Mouse (Mus musculus) NIH3T3 (cell line): Measurements from ENCODE around the gene Adk.
A peak's percentile ranks its signal among the peaks of the same experiment; 100 is the strongest.
"Not testable (repeated sequence)": the region's sequence is repeated elsewhere in the genome, so short reads cannot be mapped to it uniquely, and the experiment has no call there.

Experiments
- DNase-seq: peaks from one replicate; pipeline ENCODE4 v3.0.0-alpha.2; 2012; ENCODE audit warnings: low read depth

Gene Adk

DNA sequence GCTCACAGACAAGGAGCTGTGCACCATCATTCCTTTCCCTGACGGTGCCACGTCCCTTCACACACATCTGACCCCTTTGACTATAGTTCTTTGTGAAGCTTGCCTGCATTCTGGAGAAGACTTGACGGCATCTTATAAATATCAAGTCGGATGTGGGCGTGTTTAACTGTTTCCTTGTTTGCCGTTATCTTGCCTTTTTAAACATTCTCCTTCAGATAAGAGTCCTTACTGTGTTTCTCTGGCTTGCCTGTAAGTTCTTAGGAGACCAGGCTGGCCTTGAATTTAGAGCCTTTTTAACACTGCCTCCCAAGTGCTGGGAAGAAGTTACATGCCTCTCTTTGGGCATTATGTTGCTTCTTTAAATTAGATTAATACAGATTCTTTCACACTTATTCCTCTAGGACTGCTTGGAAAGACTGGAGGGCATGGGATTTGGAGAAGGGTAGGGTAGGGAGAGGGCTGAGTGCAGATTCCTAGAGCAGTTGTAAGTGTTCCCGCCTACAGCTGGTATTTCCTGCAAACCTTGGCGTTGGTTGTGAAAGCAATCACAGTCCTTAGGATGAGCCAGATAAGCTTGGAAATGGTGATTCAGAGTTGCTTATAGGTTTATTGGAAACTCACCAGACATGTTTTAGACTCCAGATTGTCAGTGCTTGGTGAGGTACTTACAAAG, 13.3 kb downstream of the Adk start:
- peak; percentile 70 for DNase-seq

DNA sequence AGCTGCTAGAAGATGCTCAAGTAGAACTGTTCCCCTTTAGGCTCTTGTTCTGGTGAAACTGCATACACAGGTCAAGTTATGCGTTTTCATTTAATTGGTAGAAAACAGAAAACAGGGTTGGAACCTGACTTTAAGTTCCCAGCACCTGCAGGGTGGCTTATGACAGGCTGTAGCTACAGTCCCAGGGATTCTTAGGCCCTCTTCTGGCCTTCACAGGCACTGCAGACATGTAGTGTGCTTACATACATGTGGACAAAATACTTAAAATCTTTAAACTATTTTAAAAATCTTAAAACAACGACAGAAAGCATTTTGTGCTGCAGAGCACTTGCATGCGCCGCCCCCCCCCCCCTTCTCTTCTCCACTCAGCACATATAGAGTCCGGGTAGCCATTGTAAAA, 17.2 kb downstream of the Adk start:
- no peak for DNase-seq

DNA sequence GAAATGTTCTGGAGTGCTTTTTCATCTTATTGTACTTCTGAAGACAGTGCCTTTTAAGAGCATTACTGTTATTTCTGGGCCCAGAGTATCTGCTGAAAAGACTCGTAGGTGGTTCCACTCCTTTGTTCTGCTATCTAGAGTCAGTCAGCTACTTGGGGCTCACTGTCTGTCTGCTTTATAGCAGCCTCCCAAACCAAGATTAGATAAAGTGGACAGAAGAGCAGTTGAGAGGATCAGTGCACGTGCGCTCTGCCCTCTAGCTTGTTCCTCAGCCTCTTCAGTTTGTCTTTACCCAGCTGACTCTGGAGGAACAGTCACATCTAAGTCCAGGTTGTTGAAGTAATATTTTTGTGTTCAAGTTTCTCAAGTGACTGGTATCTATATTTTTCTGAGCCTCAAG, 21.6 kb downstream of the Adk start:
- no peak for DNase-seq

DNA sequence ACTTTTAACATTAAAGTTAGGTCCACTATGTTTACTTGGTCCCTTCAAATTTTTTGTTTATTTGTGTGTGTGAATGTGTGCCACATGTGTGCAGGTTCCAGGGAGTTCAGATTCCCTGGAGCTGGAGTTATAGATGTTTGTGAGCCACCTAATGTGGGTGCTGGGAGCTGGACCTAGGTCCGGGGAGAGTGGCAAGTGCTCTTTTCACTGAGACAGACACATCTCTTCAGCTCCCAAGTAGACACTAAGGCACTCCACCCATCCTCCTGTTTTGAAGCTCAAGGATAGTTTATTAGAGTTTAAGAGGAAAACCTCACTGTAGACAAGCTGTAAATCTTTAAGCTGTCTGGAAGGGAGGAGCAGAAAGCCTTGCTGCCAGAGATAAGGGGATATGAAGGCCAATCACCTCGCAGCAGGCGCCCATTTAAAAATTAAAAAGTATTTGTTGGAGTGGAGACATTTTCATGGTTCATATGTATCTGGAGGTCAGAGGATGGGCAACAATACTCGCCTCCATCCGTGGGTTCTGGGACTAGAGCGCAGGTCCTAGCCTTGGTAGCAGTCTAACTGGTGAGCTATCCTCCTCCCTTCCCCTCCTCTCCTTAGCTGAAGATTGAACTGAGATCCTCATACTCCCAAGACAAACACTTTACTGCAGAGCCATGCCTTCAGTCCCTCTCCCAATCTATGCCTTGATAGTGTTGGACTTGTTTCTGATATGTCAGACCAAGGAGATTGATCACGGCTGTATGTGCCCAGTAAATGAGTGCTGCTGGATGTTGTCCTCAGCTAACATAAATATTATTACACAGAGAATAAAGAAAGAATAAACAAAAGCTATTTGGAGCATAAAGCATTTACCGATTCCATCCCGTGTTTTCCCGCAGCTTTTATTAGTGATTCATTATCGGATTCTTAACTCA, 22.3 kb downstream of the Adk start:
- DNase-seq, result no peak

DNA sequence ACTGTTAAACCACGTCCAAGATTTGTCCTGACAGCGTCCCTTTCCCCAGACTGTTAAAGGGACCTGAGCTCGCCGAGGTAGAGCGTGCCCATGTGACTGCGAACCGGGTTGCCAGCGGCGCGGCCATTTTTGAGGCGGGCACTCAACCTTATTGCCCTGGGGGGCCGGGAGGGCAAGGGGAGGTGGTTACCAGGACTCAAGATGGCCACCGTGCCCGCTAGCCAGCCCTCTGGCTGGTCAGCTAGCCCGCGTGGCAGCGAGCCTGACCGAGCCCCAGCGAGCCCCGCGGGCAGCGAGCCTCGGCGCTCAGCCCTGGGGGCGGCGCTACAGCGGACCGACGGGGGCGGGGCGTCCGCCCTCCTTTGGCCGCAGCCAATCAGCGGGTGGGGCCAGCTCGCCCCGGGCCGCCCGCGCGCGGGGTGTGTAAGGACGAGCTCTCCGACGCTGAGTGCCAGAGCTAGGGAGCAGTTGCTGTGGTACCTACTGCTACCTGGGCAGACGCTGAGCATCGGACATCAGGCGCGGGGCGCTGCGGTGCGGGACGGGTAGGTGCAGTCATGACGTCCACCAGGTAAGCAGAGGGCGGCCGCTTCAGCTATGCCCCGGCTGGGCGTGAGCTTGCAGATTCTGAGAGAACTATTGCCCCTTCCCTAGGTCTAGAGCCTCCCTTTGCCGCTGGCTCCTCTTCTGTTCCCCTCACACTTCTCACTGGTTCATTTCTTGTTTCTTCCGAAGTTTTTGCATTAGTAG, 23.6 kb downstream of the Adk start:
- DNase-seq, result peak; percentile 95

DNA sequence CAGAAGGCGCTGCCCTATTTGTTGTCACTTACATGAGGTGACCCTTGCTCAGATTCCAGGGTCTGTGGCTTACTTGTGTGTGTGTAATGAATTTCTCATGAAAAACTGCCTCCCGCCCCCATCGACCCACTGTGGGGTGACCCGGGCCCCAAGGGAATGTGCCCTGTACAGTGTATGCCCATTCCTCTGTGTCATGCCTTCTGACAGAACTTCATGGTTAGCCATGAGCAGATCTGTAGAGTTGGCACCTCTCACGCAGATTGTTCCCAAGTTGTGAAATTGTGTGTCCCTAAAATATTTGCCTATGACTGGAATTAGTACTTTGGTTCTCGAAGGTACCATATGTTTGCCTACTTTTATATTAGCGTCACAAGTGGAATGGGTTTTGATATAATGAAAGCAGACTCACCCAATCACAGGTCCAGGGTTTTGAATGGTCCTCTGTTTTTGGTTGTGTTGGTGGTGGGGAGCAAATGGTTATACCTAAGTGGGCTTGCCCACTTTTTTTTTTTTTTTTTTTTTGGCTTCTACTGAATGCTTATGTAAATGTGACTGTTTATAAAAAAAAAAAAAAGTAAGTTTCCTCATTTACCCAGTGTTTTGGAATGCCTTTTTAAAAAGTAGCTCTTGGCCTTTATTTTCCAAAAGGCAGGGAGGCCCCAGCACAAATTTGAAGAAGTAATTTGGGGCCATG, 24.3 kb downstream of the Adk start:
- no peak for DNase-seq

DNA sequence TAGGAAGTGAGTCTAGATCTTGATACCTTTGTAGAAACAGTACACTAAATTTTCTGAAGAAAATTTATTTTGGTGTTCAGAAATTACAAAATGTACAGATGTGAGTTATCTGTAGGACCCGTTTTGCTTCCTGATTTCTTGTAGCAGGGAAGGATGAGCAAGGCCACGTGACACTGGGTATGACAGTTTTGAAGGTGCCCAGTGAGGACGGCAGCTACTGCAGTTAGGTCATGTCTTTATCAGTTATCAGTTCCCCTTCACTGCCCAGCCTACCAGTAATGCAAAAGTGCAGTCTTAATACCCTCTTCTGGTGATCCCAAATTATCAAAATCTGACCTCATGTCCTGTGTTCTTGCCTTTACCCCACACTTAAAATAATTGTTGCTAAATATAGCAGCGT, 25.6 kb downstream of the Adk start:
- DNase-seq, result no peak

DNA sequence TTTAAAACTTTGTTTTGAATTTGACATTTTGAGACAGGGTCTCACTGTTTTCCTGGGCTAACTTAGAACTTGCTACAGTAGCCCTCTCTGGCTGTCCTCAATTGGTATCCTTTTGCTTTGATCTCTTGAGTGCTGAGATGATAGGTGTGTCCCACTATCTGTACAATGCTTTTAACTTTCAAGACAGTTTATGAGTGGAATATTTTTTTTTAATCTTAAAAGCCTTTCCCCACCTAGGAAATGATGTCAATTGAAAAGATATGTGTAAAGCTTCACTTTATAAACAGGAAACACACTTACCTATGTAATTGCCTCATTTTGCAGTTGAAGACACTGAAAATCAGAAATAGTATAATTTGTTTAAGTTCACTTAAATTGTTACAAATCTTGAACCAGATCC, 26.1 kb downstream of the Adk start:
- DNase-seq, result no peak

DNA sequence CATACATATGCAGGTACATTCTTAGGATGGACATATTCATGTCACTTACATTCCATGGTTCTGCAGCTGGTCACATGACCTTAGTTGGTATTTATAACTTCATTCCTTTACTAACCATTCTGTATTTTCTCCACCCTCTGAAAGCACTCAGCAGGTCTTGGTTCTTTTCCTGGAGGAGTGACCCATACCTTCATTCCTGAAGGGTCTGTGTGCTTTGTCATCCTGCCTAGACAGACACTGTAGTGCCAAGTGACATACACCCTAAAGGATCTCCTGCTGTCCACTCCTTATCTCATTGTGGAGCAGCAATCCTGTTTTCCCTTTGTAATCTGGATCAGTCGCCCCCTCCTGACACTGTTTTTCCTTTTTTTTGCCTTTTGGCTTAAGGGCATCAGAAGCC, 30.4 kb downstream of the Adk start:
- DNase-seq, result no peak

DNA sequence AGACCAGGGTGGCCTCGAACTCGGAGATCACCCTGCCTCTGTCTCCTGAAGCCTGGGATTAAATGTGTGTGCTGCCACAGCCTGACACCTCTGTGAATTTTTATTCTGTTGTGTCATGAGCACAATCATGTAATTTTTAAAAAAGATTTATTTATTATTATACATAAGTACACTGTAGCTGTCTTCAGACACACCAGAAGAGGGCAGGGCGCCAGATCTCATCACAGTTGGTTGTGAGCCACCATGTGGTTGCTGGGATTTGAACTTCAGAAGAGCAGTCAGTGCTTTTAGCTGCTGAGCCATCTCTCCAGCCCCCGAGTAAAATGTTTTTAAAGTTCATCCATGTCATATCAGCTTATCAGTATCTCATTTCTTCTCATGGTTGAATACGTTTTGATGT, 33.3 kb downstream of the Adk start:
- peak; percentile 55 for DNase-seq

DNA sequence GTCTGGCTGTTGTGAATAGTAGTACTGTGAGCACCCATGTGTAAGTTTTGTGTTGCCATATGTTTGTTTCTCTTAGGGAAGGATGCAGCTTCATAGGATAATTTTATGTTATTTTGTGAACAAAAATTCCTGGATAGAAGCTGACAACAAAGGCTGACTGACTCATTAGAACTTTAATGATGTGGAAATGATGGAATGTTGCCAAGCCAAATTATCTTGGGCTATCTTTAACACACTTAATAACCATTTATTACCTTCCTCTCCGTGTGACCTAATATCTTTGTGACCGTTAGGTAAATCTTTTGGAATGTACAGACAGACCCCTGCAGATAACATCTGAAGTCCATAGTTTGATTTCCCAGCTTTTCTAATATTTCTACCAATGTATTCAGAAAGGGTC, 33.7 kb downstream of the Adk start:
- DNase-seq, result peak; percentile 19

DNA sequence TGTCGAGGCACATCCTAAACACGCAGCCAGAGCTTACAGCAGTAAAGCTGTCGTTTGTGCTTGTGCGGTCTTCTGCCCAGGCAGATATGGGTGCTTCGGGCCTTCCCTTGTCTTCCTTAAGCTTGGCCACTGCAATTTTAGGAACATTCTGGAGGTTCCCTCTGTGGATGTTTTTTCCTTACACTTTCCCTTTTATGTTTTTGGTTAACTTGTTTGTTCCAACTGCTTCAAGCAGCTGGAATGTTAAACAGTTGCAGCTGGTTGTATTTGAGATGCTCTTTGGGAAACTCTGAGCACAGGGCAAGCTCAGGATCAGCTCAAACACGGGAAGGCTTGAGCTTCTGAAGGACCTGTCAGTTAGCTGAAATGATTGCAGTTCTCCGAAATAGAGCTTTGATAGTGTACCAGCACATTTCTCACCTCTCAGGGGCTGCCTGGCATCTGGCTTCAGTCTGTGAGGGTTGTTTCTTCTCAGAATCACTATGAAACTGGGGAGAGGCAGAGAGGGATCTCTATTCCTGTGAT, 34.5 kb downstream of the Adk start:
- peak; percentile 75 for DNase-seq

DNA sequence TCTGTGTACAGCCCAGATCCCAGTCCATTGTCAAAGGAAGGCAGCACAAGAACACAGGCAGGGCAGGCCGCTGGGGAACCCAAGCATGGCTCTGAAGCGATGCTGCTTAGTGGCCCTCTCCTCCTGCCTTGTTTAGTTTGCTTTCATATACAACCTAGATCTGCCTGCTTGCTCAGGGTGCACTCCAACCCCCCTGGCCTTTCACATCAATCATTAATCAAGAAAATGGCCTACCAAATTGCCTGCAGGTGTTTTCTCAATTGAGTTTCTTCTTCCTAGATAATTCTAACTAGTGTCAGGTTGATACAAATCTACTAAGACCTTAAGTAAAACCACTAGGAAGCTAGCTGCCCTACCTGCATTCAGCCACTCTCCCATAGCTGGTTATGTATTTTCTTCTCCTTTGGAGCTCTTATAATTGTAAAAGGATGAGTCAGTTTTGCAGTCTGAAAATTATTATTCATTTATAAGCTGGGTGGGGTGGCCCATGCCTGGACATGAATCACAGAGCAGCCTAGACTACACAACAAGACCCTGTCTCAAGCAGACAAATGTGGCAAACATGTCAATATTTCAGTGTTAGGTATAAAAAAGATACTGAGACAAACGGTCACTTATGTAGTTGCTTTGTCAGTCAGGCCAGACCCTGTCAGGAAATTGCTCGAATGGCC, 35.2 kb downstream of the Adk start:
- DNase-seq, result peak; percentile 57

DNA sequence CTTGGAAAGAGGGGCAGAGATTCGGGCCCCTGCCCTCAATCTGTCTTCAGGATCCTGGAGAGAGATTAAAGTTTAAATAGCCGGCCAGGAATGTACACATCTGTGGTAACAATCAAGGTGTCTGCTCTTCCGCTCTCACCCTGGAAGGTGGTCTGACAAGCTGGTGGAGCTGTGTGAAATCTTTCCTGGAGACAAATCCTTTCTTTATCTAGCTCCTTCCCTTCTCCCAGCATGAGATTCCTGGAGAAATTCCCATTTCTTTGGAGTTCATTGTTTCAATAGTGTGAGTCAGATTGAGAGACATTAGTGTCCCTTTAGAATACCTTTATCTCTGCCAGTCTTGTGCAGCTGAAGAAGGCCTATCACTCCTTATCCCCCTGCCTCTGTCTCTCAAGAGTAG, 36.4 kb downstream of the Adk start:
- peak; percentile 20 for DNase-seq

DNA sequence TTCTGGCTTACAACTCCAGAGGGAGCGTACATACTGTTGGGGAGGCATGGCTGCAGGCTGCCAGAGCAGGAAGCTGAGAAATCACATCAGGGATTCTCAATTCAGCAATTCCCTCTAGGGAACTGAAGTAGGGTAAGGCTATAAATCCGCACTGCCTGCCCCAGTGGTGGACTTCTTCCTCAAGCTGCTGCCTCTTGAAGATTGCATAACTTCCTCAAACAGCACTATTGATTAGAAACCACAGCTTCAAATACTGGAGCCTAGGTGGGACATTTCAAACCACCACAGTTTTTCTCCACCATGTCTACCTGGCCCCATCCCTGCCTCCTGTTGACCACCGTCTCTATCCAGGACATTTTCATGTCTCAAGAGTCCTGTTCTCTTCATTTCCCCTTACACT, 38.0 kb downstream of the Adk start:
- DNase-seq, result peak; percentile 10

DNA sequence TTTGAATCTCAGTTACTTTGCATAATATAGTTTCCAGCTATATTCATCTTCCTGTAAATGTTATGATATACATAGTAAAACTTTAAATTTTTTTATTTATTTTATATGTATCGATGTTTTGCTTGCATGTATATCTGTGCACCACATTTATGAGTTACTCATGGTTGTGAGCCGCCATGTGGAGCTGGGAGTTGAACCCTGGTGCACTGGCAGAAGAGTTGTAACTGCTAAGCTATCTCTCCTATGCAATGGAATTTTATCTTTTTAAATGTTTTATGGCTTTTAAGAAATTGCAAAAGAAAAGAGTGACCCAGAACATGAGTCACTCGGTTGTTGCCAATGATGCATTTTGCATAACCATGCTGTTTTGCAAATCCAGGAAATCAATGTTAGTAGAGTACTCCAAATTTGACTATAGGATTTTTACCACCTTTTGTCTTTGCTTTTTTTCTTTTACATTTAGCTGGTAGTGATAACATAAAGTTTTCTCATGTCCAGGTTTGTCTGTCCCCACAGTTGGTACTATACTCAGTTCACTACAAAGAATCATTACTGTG, 38.6 kb downstream of the Adk start:
- DNase-seq, result peak; percentile 55

DNA sequence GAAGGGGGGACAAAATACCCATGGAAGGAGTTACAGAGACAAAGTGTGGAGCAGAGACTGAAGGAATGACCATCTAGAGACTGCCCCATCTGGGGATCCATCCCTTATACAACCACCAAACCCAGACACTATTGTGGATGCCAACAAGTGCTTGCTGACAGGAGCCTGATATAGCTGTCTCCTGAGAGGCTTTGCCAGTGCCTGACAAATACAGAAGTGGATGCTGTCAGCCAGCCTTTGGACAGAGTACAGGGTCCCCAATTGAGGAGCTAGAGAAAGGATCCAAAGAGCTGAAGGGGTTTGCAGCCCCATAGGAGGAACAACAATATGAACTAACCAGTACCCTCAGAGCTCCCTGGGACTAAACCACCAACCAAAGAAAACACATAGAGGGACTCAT, 41.8 kb downstream of the Adk start:
- not testable (repeated sequence) for DNase-seq

DNA sequence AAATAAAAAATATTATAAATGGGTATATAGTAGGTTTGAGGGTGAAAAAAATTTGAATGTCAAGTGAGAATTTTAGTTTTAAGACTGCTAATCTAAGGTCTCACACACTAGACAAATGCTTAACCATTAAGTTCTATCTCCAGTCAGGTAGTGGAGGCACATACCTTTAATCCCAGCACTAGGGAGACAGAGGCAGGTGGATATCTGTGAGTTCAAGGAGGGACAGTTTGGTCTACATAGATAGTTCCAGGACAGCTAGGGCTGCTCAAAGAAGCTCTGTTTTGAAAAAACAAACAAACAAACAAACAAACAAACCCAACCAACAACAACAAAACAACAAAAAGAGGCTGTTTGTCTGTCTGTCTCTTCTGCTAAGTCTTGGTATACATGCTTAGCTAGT, 43.9 kb downstream of the Adk start:
- DNase-seq, result no peak

DNA sequence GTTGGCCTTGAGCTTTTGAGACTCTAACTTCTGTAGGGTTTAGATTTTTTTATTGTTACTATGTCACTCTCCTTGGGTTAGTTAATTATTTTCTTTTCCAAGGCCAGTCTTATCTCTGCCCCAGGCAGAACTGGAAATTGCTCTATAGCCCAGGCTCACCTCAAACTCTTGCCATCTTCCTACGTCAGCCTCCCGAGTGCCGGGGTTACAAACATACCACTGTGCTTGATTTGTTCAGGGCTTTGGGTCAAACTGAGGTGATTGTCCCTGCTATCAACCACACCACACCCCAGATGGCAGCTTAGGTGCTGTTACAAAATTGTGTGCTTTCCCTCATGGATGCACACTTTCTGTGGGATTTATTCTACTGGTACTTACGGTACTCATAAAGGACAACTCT, 44.3 kb downstream of the Adk start:
- no peak for DNase-seq

DNA sequence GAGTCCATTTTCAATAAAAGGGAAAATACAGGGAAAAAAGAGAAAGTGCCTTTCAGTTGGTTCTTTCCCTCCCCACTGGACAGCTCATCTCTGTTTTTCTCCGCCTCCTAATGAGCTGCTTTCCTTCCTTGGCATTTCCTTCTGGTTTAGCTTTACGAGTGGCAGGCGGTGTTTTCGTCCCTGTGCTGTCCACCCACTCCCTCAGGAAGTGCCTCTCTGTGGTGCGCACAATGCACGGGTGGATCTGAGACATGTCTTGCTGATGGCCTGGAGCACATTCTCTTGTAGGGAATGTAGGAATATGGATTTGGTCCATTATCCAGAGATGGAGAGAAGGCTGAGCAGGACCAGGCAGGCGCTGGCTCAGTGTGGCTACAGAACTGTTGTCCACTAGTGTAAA, 47.0 kb downstream of the Adk start:
- DNase-seq, result no peak

DNA sequence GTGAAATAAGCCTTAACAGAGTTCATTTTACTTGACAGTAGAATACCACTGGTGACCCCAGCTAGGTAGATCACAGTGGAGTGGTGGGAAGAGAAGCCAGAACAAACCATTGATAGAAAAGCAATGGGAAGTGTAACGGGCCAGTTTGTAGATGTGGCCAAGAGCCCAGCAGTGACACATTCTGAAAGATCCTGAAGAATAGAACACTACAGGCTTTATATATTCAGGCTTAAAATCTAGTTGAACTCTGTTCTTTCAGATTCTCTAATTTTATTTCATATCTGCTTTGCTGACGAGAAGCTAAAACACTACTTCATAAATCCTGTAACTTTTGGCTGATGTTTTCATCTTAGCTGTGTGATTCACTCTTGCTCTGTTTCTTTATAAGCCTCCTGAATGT, 48.5 kb downstream of the Adk start:
- DNase-seq, result peak; percentile 54
